Mouse (Mus musculus): Measurements from ENCODE around the gene Itgb5. TPM values are rescaled to one million over a fixed set of nuclear protein-coding genes. Genes with fewer than 3 reads are reported as not detected.

Gene Itgb5
- 10 to 100 TPM; 35.0 to 36.5 TPM for total RNA-seq (2021)
- long read RNA-seq, experiment 1, transcript Itgb5-202 (15 exons, 3,282 nt) = major isoform, 40 of 44 reads
- long read RNA-seq, experiment 1, partial matches to known transcripts = 2 of 44 reads
- long read RNA-seq, experiment 1, other reads (novel, unspliced or antisense) = 2 of 44 reads
- long read RNA-seq, experiment 2, transcript Itgb5-202 (15 exons, 3,282 nt) = major isoform, 28 of 37 reads
- long read RNA-seq, experiment 2, partial matches to known transcripts = 5 of 37 reads
- long read RNA-seq, experiment 2, other reads (novel, unspliced or antisense) = 3 of 37 reads

GRCm38 (mm10) chr16:33829301-33829831, at the start of gene Itgb5:
Gene Itgb5 (plus strand): TSS chr16:33829665.
- peak in 1 of 2 experiments; percentile 25 for DNase-seq (ENCODE audit: low spot score in 2 of 2)

- DNase-seq (ENCODE audit: low spot score in 2 of 2) = no peak
These were observed 47.4 kb upstream of the Itgb5 start for GRCm38 (mm10) chr16:33781789-33782728.

GRCm38 (mm10) chr16:33782729-33783091, 46.8 kb upstream of the Itgb5 start:
- DNase-seq (ENCODE audit: low spot score in 2 of 2) = no peak

- no peak for DNase-seq (ENCODE audit: low spot score in 2 of 2)
These were observed 44.9 kb upstream of the Itgb5 start for GRCm38 (mm10) chr16:33784547-33784946.

GRCm38 (mm10) chr16:33785092-33785704, 44.3 kb upstream of the Itgb5 start:
- no peak for DNase-seq (ENCODE audit: low spot score in 2 of 2)

- DNase-seq (ENCODE audit: low spot score in 2 of 2) = no peak
These were observed 42.6 kb upstream of the Itgb5 start for GRCm38 (mm10) chr16:33786657-33787390.

GRCm38 (mm10) chr16:33793846-33794791, 35.3 kb upstream of the Itgb5 start, which contains the start of gene Muc13:
Gene Muc13 (plus strand): TSS chr16:33794037.
- no peak for DNase-seq (ENCODE audit: low spot score in 2 of 2)

GRCm38 (mm10) chr16:33795106-33795505, 34.4 kb upstream of the Itgb5 start:
- no peak for DNase-seq (ENCODE audit: low spot score in 2 of 2)

GRCm38 (mm10) chr16:33795887-33796286, 33.6 kb upstream of the Itgb5 start:
- no peak for DNase-seq (ENCODE audit: low spot score in 2 of 2)

- no peak for DNase-seq (ENCODE audit: low spot score in 2 of 2)
These were observed 32.7 kb upstream of the Itgb5 start for GRCm38 (mm10) chr16:33796756-33797155.

GRCm38 (mm10) chr16:33797860-33798259, 31.6 kb upstream of the Itgb5 start:
- peak; percentile 40 to 60 for DNase-seq (ENCODE audit: low spot score in 2 of 2)

- DNase-seq (ENCODE audit: low spot score in 2 of 2) = no peak
These were observed 19.5 kb upstream of the Itgb5 start for GRCm38 (mm10) chr16:33810002-33810401.

GRCm38 (mm10) chr16:33818413-33819165, 10.9 kb upstream of the Itgb5 start:
- DNase-seq (ENCODE audit: low spot score in 2 of 2) = no peak

- peak; percentile 85 to 90 for DNase-seq (ENCODE audit: low spot score in 2 of 2)
These were observed 8.9 kb upstream of the Itgb5 start for GRCm38 (mm10) chr16:33820269-33821178.

GRCm38 (mm10) chr16:33824603-33825002, 4.9 kb upstream of the Itgb5 start:
- no peak for DNase-seq (ENCODE audit: low spot score in 2 of 2)

- no peak for DNase-seq (ENCODE audit: low spot score in 2 of 2)
These were observed 969 bp upstream of the Itgb5 start for GRCm38 (mm10) chr16:33828496-33828895.

GRCm38 (mm10) chr16:33829842-33830511, 512 bp downstream of the Itgb5 start:
- DNase-seq (ENCODE audit: low spot score in 2 of 2) = peak in 1 of 2 experiments; percentile 19
